In the genomic region with DNA sequence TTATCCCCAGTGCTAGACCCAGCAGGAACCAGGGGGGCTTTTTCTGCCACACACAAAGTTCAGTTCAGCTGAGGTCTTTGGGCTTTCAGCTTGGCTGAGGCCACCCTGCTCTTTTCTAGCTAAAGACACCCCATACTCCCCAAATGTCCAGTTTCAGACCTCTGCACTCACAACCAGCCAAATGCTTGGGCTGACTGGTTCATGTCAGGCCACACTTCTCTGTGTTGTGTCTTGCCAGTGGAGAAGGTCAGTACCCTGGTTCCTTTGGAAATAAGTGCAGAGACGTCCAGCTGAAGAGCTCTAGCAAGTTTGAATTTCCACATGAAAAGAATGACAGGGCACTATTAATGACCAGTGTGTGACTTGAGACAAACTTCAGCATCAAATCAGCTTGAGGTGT, we compare ENCODE assay signal across 11 mouse cellular contexts. TPM values are rescaled to one million over a fixed set of nuclear protein-coding genes. Genes with fewer than 3 reads are reported as not detected.
DNase-seq lines count a peak whose midpoint lies in the region; ATAC-seq and TF ChIP-seq lines count a peak whose summit lies in the region.
"Had no signal": no experiment of that assay in that cellular context is flagged by ENCODE, and none has a peak within 500 bp of the region (broad histone marks: within the 10 kb centered on the region; RNA-seq: fewer than 3 reads in every experiment).

No protein-coding gene starts in this region.

- peak overlapping the region; percentile 51 for H3K27ac ChIP-seq in kidney, adult 2 months (ENCODE audit: insufficient read depth, low read depth, low read length)
- no peak overlapping the region for H3K27ac ChIP-seq in embryonic facial prominence, embryonic 10.5 days (replicated peaks)
- no peak overlapping the region for H3K27ac ChIP-seq in intestine, embryonic 16.5 days (ENCODE audit: low read length)

- ATAC-seq in intestine, embryonic 16.5 days, result no peak

- intact Hi-C loops in left cerebral cortex, postnatal 25 days (cut with DNase I), result no loop called here

- no peak overlapping the region for H3K9ac ChIP-seq in intestine, embryonic 16.5 days (ENCODE audit: low read depth, low read length)

- H3K27me3 ChIP-seq in kidney, adult 2 months (replicated peaks; ENCODE audit: control insufficient read depth, insufficient read depth, low read length), result no peaks in the 10 kb centered on the region
- peaks cover 43% of the 10 kb centered on the region for H3K27me3 ChIP-seq in embryonic facial prominence, embryonic 10.5 days (replicated peaks; ENCODE audit: low read depth, poor library complexity, severe bottlenecking)
- no peaks in the 10 kb centered on the region; the same call in 1 of the 2 replicates for H3K27me3 ChIP-seq in intestine, embryonic 16.5 days (replicated peaks; ENCODE audit: control insufficient read depth, insufficient read depth, low read length)

- H3K9me3 ChIP-seq in embryonic facial prominence, embryonic 10.5 days, result no peaks in the 10 kb centered on the region
- H3K9me3 ChIP-seq in intestine, embryonic 16.5 days (ENCODE audit: control insufficient read depth, low read length), result no peaks in the 10 kb centered on the region
- H3K9me3 ChIP-seq: megakaryocyte, embryonic 14.5 days had no signal

- no peak for TF ChIP-seq CTCF in kidney, adult 2 months (conservative IDR thresholded peaks at IDR 0.05; ENCODE audit: insufficient read depth, insufficient read length, low read depth, low read length)

- TF ChIP-seq POLR2A in kidney, adult 2 months (IDR thresholded peaks at IDR 0.05; ENCODE audit: low read depth, low read length), result no peak

- peaks cover 2% of the 10 kb centered on the region; the same call in 1 of the 2 replicates for H3K4me1 ChIP-seq in kidney, adult 2 months (ENCODE audit: control insufficient read depth, insufficient read depth, low read length)
- H3K4me1 ChIP-seq in embryonic facial prominence, embryonic 10.5 days, result peaks cover 40% of the 10 kb centered on the region
- H3K4me1 ChIP-seq in intestine, embryonic 16.5 days (ENCODE audit: control insufficient read depth, insufficient read depth, low read length), result peaks cover 10% of the 10 kb centered on the region

- H3K4me3 ChIP-seq in kidney, adult 2 months (ENCODE audit: insufficient read depth, low read depth, low read length), result peak overlapping the region; percentile 14; the same call in 1 of the 2 replicates
- peak overlapping the region; percentile 72; the same call in 1 of the 2 replicates for H3K4me3 ChIP-seq in embryonic facial prominence, embryonic 10.5 days
- H3K4me3 ChIP-seq in intestine, embryonic 16.5 days (ENCODE audit: low read length), result peak overlapping the region; percentile 22; the same call in 1 of the 2 replicates
- H3K4me3 ChIP-seq: erythroblast, embryonic 14.5 days; megakaryocyte, embryonic 14.5 days had no signal

- peak overlapping the region; percentile 19; the same call in 1 of the 2 replicates for H3K4me2 ChIP-seq in intestine, embryonic 16.5 days (ENCODE audit: low read depth, low read length)

- no peak for DNase-seq in kidney, adult 2 months
- no peak for DNase-seq in kidney, adult 11 months
- DNase-seq in embryonic facial prominence, embryonic 10.5 days (ENCODE audit: low spot score), result no peak
- peak; percentile 82 for DNase-seq in lung, postnatal 10 days
- DNase-seq in adrenal gland, adult 18-20 months (ENCODE audit: low spot score in 2 of 2), result no peak
- no peak for DNase-seq in left cerebral cortex, postnatal 25 days (ENCODE audit: low spot score in 2 of 2)
- DNase-seq in thymus, postnatal 25 days, result no peak
- DNase-seq: gastrocnemius, postnatal 36 days had no signal

- no peaks in the 10 kb centered on the region for H3K36me3 ChIP-seq in kidney, adult 2 months (ENCODE audit: control insufficient read depth, insufficient read depth, low read length)
- no peaks in the 10 kb centered on the region for H3K36me3 ChIP-seq in embryonic facial prominence, embryonic 10.5 days (replicated peaks)
- H3K36me3 ChIP-seq in intestine, embryonic 16.5 days (ENCODE audit: control insufficient read depth, insufficient read depth, low read length), result no peaks in the 10 kb centered on the region

- 46% methylated on average over 1 of the region's 1 CpGs for WGBS in kidney, adult 2 months
- WGBS in embryonic facial prominence, embryonic 10.5 days, result 52% methylated on average over 1 of the region's 1 CpGs
- WGBS in intestine, embryonic 16.5 days, result 53% methylated on average over 1 of the region's 1 CpGs

RNA-seq across cellular contexts. Expression of a gene that starts 11.0 kb away (rescaled TPM):
- 36.6 and 43.1 TPM in 2 replicates for polyA plus RNA-seq in kidney, adult 2 months (2012; rRNA removed)
- polyA plus RNA-seq in embryonic facial prominence, embryonic 10.5 days (2016; fragmentation: Nextera tagmentation; extraction: Ambion mirVana), result 4.1 and 6.1 TPM in 2 replicates
- polyA plus RNA-seq in intestine, embryonic 16.5 days (2015; fragmentation: Nextera tagmentation; extraction: Ambion mirVana), result 30.6 and 31.4 TPM in 2 replicates
- total RNA-seq in adrenal gland, adult 18-20 months (2021), result 10 to 100 TPM; 39.9 to 63.2 TPM
- total RNA-seq in left cerebral cortex, postnatal 25 days (2021), result 100 to 1,000 TPM; 135 to 151 TPM

RNA-seq across cellular contexts. Expression of a gene that starts 12.2 kb away (rescaled TPM):
- polyA plus RNA-seq in kidney, adult 2 months (2012; rRNA removed), result 26.0 and 29.3 TPM in 2 replicates
- polyA plus RNA-seq in embryonic facial prominence, embryonic 10.5 days (2016; fragmentation: Nextera tagmentation; extraction: Ambion mirVana), result 71.1 and 79.2 TPM in 2 replicates
- 26.1 and 31.3 TPM in 2 replicates for polyA plus RNA-seq in intestine, embryonic 16.5 days (2015; fragmentation: Nextera tagmentation; extraction: Ambion mirVana)
- 10 to 100 TPM; 25.6 to 29.7 TPM for total RNA-seq in adrenal gland, adult 18-20 months (2021)
- 10 to 100 TPM; 90.6 to 95.2 TPM for total RNA-seq in left cerebral cortex, postnatal 25 days (2021)

RNA-seq across cellular contexts. Expression of a gene that starts 13.3 kb away (rescaled TPM):
- not detected in 2 replicates for polyA plus RNA-seq in kidney, adult 2 months (2012; rRNA removed)
- not detected in 2 replicates for polyA plus RNA-seq in embryonic facial prominence, embryonic 10.5 days (2016; fragmentation: Nextera tagmentation; extraction: Ambion mirVana)
- polyA plus RNA-seq in intestine, embryonic 16.5 days (2015; fragmentation: Nextera tagmentation; extraction: Ambion mirVana), result not detected in 2 replicates
- total RNA-seq in adrenal gland, adult 18-20 months (2021), result not detected
- total RNA-seq in left cerebral cortex, postnatal 25 days (2021), result not detected
- total RNA-seq: gastrocnemius, postnatal 36 days had no signal
- polyA plus RNA-seq: erythroblast, embryonic 14.5 days had no signal

RNA-seq across cellular contexts. Expression of a gene that starts 37.3 kb away (rescaled TPM):
- polyA plus RNA-seq in kidney, adult 2 months (2012; rRNA removed), result 0.05 and 0.12 TPM in 2 replicates
- polyA plus RNA-seq in embryonic facial prominence, embryonic 10.5 days (2016; fragmentation: Nextera tagmentation; extraction: Ambion mirVana), result 0.27 and 0.41 TPM in 2 replicates
- polyA plus RNA-seq in intestine, embryonic 16.5 days (2015; fragmentation: Nextera tagmentation; extraction: Ambion mirVana), result 0.15 and 0.17 TPM in 2 replicates
- under 1 TPM; 0.06 to 0.07 TPM for total RNA-seq in adrenal gland, adult 18-20 months (2021)
- total RNA-seq in left cerebral cortex, postnatal 25 days (2021), result under 1 TPM; 0.27 to 0.71 TPM
- total RNA-seq: gastrocnemius, postnatal 36 days had no signal
- polyA plus RNA-seq: erythroblast, embryonic 14.5 days had no signal

Comparison
In these comparisons a context has a peak if more than half of its experiments do, and no peak if none do; other contexts are left out.
1. H3K4me3 ChIP-seq: peak in every context shown above with its lines; median percentile 72 in embryonic facial prominence, embryonic 10.5 days; 22 in intestine, embryonic 16.5 days; 14 in kidney, adult 2 months.